ENCODE assay signal across 10 mouse cellular contexts in the genomic region with DNA sequence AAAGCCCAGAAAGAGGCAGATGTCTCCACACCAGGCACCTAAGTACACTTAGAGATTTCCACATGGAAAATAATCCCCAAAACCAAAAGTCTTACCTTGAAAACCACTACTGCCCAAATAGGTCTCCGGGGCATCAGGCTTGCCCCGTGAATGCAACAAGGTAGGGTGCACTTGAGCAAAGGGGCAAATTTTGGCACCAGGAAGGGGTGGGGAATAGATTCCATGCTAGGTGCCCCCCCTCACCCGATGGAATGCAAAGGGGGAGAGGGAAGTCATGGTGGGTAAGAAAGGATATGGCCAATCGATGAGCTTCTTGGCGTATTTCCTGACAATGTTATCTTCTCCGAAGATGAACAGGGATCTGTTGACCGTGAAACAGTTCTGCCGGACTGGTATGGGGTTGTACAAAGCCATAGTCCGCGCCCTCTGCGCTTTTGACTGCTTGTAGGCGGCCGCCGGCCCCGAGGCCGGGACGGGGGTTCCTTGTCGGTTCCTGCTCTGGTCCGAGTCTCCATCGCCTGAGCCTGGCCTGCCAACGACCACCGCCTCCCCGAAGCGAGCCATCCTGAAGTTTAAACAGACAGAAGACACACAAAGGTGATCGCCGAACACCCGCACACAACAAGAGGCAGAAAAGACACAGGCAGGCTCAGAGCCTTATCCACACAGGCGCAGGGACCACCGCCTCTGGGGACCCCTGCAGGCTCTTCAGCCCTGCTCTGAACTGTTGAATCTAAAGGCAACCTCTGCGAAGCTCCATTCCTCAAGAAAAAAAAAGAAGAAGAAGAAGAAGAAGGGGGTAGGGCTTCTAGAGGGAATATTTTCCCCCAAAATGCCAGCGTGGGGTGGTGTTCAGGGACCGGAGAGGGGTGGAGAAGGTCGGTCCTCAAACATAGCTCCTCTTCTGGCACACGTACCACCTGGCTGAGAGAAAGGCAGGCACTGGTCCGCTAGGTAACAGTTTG.
DNase-seq lines count a peak whose midpoint lies in the region; ATAC-seq and TF ChIP-seq lines count a peak whose summit lies in the region.
"Had no signal": no experiment of that assay in that cellular context is flagged by ENCODE, and none has a peak within 500 bp of the region (broad histone marks: within the 10 kb centered on the region; RNA-seq: fewer than 3 reads in every experiment).

No protein-coding gene starts in this region.

- H3K9ac ChIP-seq in heart, embryonic 14.5 days (ENCODE audit: low read length), result no peak overlapping the region
- peak overlapping the region; percentile 56 for H3K9ac ChIP-seq in hindbrain, embryonic 12.5 days
- peak overlapping the region; percentile 58 for H3K9ac ChIP-seq in midbrain, embryonic 15.5 days

- no peak for ATAC-seq in heart, embryonic 14.5 days (ENCODE audit: insufficient number of reproducible peaks, insufficient read depth, low FRiP score, low read depth)
- ATAC-seq in hindbrain, embryonic 12.5 days (ENCODE audit: low FRiP score), result no peak
- peak; percentile 22; the same call in 1 of the 2 replicates for ATAC-seq in midbrain, embryonic 15.5 days (replicated peaks)

- TF ChIP-seq CTCF in cortical plate, adult 2 months (IDR thresholded peaks at IDR 0.05; ENCODE audit: extremely low read depth, insufficient read depth, low read length), result no peak

- intact Hi-C loops in heart, postnatal 10 days (cut with DNase I), result loop anchor here (5.0 to 10.0 kb wide), 2 partner anchors 533 to 831 kb away; partner anchors contain the start of genes Glul and Teddm1a
- intact Hi-C loops in gastrocnemius, postnatal 14 days (cut with DNase I; ENCODE audit: low total_unique reads), result loop anchor here (5.0 kb wide), 1 partner anchor 443 kb away; no protein-coding TSS in a partner anchor

- no peaks in the 10 kb centered on the region for H3K36me3 ChIP-seq in heart, embryonic 14.5 days (ENCODE audit: control insufficient read depth, insufficient read depth, low read length)
- H3K36me3 ChIP-seq in hindbrain, embryonic 12.5 days, result no peaks in the 10 kb centered on the region
- H3K36me3 ChIP-seq in midbrain, embryonic 15.5 days (replicated peaks), result no peaks in the 10 kb centered on the region
- H3K36me3 ChIP-seq: G1E had no signal

- 30% methylated on average over 35 of the region's 35 CpGs for WGBS in heart, embryonic 14.5 days
- 24% methylated on average over 35 of the region's 35 CpGs for WGBS in hindbrain, embryonic 12.5 days
- 17% methylated on average over 35 of the region's 35 CpGs for WGBS in midbrain, embryonic 15.5 days

- H3K4me1 ChIP-seq in heart, embryonic 14.5 days (ENCODE audit: control insufficient read depth in 2 of 2, insufficient read depth in 2 of 2, low read length in 2 of 2), result peaks cover 6 to 7% of the 10 kb centered on the region in 2 experiments; a peak in 2 of 4 replicates
- H3K4me1 ChIP-seq in cortical plate, adult 2 months (ENCODE audit: control insufficient read depth, insufficient read depth, low read length), result peaks cover 5% of the 10 kb centered on the region; the same call in 1 of the 2 replicates
- H3K4me1 ChIP-seq in hindbrain, embryonic 12.5 days, result peaks cover 8% of the 10 kb centered on the region; the same call in 1 of the 2 replicates
- peaks cover 42% of the 10 kb centered on the region for H3K4me1 ChIP-seq in midbrain, embryonic 15.5 days

- H3K4me3 ChIP-seq in heart, embryonic 14.5 days (ENCODE audit: control insufficient read depth in 1 of 2, insufficient read depth in 1 of 2, low read depth in 1 of 2, low read length in 2 of 2), result peak overlapping the region in 1 of 2 experiments; percentile 37; a peak in 1 of 4 replicates
- peak overlapping the region; percentile 81 for H3K4me3 ChIP-seq in cortical plate, adult 2 months (ENCODE audit: insufficient read depth, low read length)
- H3K4me3 ChIP-seq in hindbrain, embryonic 12.5 days, result peak overlapping the region; percentile 40
- peak overlapping the region; percentile 63 for H3K4me3 ChIP-seq in midbrain, embryonic 15.5 days
- H3K4me3 ChIP-seq: erythroblast, embryonic 14.5 days had no signal

- DNase-seq in heart, postnatal 10 days, result no peak
- no peak for DNase-seq in gastrocnemius, postnatal 10 days
- DNase-seq in gastrocnemius, postnatal 14 days, result no peak
- no peak for DNase-seq in cerebellum, adult 9-11 months

- no peaks in the 10 kb centered on the region for H3K9me3 ChIP-seq in heart, embryonic 14.5 days (ENCODE audit: control insufficient read depth, low read length)
- no peaks in the 10 kb centered on the region for H3K9me3 ChIP-seq in hindbrain, embryonic 12.5 days (replicated peaks)
- H3K9me3 ChIP-seq in midbrain, embryonic 15.5 days, result no peaks in the 10 kb centered on the region

- no peak overlapping the region for H3K27ac ChIP-seq in heart, embryonic 14.5 days (replicated peaks in 1 of 2; ENCODE audit: control insufficient read depth in 1 of 2, insufficient read depth in 1 of 2, low read depth in 2 of 2, low read length in 2 of 2)
- peak overlapping the region; percentile 24 for H3K27ac ChIP-seq in cortical plate, adult 2 months (ENCODE audit: insufficient read depth, low read length)
- no peak overlapping the region for H3K27ac ChIP-seq in hindbrain, embryonic 12.5 days
- peak overlapping the region; percentile 78 for H3K27ac ChIP-seq in midbrain, embryonic 15.5 days

- TF ChIP-seq POLR2A in cortical plate, adult 2 months (IDR thresholded peaks at IDR 0.05; ENCODE audit: extremely low read depth, insufficient read depth, low read length), result no peak

- H3K27me3 ChIP-seq in heart, embryonic 14.5 days (ENCODE audit: control insufficient read depth, insufficient read depth, low read length), result peaks cover 69% of the 10 kb centered on the region
- peaks cover 57% of the 10 kb centered on the region for H3K27me3 ChIP-seq in hindbrain, embryonic 12.5 days
- H3K27me3 ChIP-seq in midbrain, embryonic 15.5 days (replicated peaks), result peaks cover 15% of the 10 kb centered on the region

- H3K4me2 ChIP-seq in heart, embryonic 14.5 days (ENCODE audit: low read length), result peak overlapping the region; percentile 62
- H3K4me2 ChIP-seq in hindbrain, embryonic 12.5 days (replicated peaks), result peak overlapping the region; percentile 69
- peak overlapping the region; percentile 90 for H3K4me2 ChIP-seq in midbrain, embryonic 15.5 days

Comparison
In these comparisons a context has a peak if more than half of its experiments do, and no peak if none do; other contexts are left out.
1. H3K27ac ChIP-seq: peak in cortical plate, adult 2 months (single experiment) and midbrain, embryonic 15.5 days (single experiment); none in heart, embryonic 14.5 days (0 of 2) and hindbrain, embryonic 12.5 days (single experiment).
2. Peak in every context shown above with its lines, with median percentiles within 50 percentile points of each other: H3K4me2 ChIP-seq.